Mouse (Mus musculus) small intestine, adult 2 months (tissue): ENCODE measurements around the gene Timeless.

Source experiments
- CTCF ChIP-seq: fragments of 200-500 bp; IDR thresholded peaks from 2 replicates; pipeline ENCODE4 v1.5.1; 2012; ENCODE audit warnings: low read depth, mild to moderate bottlenecking, control low read depth, inconsistent platforms, low read length, moderate library complexity, mixed read lengths; ENCODE audit not compliant: insufficient replicate concordance, insufficient read length; ENCODE audit errors: extremely low read depth
- POLR2A ChIP-seq: fragments of 200-500 bp; IDR thresholded peaks from 2 replicates; pipeline ENCODE4 v1.6.1; 2012; ENCODE audit warnings: low read depth, mild to moderate bottlenecking, control low read depth, inconsistent platforms, low read length, moderate library complexity

- TF ChIP-seq CTCF (no peak), POLR2A (no peak)
Measured at GRCm38 (mm10) chr10:128225064-128225463, 6.8 kb upstream of the Timeless start.
